Mouse (Mus musculus) embryo, embryonic 11 days (tissue): ENCODE measurements around the gene Gm16381.
"Not testable (repeated sequence)": the region's sequence is repeated elsewhere in the genome, so short reads cannot be mapped to it uniquely, and the experiment has no call there.

Experiments used
- DNase-seq: peaks from one replicate; pipeline ENCODE4 v3.0.0-alpha.2; 2015

The Gm16381 gene

GRCm38 (mm10) chr12:87644520-87644919 lies at the start of gene Gm16381:
Gene Gm16381 (minus strand): TSS chr12:87644620.
- not testable (repeated sequence) for DNase-seq

DNA sequence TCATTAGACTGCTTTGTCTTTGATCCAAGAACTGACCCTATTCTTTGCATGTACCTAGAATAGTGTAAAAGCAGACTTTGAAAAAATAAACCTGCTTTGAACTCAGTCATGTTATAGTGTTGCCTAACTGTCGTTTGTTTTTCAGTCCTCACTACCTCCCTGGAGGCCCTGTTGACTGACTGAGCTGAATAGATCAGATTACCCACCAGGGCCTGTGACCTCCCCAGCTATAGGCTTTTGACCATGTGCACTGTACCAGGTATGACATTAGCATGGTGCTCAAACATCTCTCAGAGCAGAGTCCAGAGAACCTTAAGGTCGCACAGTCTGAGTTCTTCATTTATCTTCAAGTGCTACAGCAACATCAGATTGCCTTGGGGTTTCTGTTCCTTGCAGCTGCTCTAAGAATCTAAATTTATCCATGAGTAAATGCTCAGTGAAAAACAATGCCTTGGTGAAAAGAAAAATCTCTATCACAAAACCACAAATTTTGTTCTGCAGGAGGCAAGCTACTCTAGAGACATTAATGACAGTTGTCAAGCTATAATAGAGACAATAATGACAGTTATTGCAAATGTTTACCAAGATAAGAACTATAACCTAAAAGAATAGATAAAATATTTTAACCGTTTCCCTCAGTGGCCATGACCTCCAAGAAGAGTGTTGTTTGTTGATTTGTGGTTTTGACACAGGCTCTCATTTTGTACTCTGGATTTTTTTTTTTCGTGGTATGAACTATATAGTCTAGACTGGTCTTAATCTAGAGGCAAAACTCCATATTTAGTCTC lies 8.7 kb upstream of the Gm16381 start:
- not testable (repeated sequence) for DNase-seq

DNA sequence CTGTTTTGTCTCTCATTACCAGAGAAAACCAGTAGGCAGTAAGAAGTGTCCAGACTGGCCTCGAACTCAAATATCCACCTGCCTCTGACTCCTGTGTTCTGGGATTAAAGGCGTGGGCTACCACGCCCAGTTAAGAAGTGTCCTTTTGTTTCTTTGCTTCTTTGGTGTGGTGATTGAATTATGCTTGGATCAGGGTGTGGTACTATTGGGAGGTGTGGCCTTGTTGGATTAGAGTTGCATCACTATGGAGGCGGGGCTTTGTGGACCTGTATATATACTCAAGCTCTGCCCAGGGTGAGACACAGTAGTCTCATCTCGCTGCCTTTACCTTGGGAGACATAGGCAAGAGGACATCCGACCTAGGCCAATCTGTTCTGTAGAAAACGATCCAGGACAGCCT lies 25.9 kb downstream of the Gm16381 start, which contains the start of gene Gm4027:
TSS of gene Gm4027 (plus strand) at position 301 of the 400 bp plus-strand sequence.
- not testable (repeated sequence) for DNase-seq

GRCm38 (mm10) chr12:87602388-87602787 lies 42.0 kb downstream of the Gm16381 start, which contains the start of gene Oog1:
Gene Oog1 (plus strand): TSS chr12:87602688.
- DNase-seq, result not testable (repeated sequence)

DNA sequence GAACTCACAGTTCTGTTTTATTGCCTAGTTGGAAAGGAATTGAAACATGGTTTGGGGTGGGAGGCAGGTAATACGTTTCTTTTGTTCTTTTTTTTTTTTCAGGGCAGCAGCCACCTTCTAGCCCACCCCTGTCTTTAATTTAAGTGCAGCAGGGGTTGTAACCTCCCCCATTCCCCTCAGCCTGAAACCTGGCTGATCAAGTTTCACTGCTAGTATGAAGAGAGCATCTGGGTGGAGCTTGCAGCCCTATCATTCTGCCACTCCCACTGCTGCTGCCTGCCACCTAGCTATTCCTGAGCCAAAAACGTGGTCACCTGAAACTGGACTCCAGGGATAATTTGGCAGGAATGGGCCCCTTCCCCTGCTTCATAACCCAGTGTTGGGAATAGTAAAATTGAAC lies 43.0 kb downstream of the Gm16381 start:
- peak; percentile 0 for DNase-seq
